In the genomic region with DNA sequence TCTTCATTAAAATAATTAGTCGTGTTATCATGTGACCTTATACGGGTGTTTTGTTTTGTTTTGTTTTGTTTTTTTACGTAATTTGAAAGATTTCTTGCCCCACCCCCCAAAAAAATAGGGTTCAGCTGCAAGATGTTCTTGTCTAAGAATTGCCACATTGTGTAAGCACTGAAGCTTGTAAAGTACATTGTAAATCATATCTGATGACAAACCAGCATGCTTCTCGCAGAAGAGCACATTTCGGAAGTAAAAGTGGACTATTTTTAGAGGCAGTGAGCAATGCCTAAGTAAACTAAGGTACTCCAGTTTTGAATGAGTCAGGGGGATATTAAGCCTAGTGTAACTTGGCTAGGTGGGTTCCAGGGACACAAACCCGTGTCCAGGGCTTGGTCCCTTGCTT, we compare ENCODE assay signal across 10 mouse cellular contexts. TPM values are rescaled to one million over a fixed set of nuclear protein-coding genes. Genes with fewer than 3 reads are reported as not detected.
DNase-seq lines count a peak whose midpoint lies in the region; ATAC-seq lines count a peak whose summit lies in the region.
"Had no signal": no experiment of that assay in that cellular context is flagged by ENCODE, and none has a peak within 500 bp of the region (broad histone marks: within the 10 kb centered on the region; RNA-seq: fewer than 3 reads in every experiment).

No protein-coding gene starts in this region.

- WGBS in heart, embryonic 13.5 days = 56% methylated on average over 6 of the region's 6 CpGs
- WGBS in lung, embryonic 16.5 days = 40% methylated on average over 6 of the region's 6 CpGs

- H3K4me1 ChIP-seq in heart, embryonic 13.5 days = peaks cover 16% of the 10 kb centered on the region
- peaks cover 3% of the 10 kb centered on the region; the same call in 1 of the 2 replicates for H3K4me1 ChIP-seq in lung, embryonic 16.5 days (replicated peaks; ENCODE audit: control insufficient read depth, insufficient read depth, low read length)

- no peaks in the 10 kb centered on the region for H3K27me3 ChIP-seq in heart, embryonic 13.5 days (replicated peaks)
- no peaks in the 10 kb centered on the region for H3K27me3 ChIP-seq in lung, embryonic 16.5 days (ENCODE audit: control insufficient read depth, insufficient read depth, low read depth, low read length)
- no peaks in the 10 kb centered on the region for H3K27me3 ChIP-seq in splenic B cell, adult 2 months (ENCODE audit: control insufficient read depth, insufficient read depth, low read length, poor library complexity, severe bottlenecking)

- no peak overlapping the region for H3K4me3 ChIP-seq in heart, embryonic 13.5 days
- H3K4me3 ChIP-seq in lung, embryonic 16.5 days (ENCODE audit: low read length) = no peak overlapping the region

- H3K36me3 ChIP-seq in heart, embryonic 13.5 days = no peaks in the 10 kb centered on the region
- no peaks in the 10 kb centered on the region for H3K36me3 ChIP-seq in lung, embryonic 16.5 days (ENCODE audit: control insufficient read depth, insufficient read depth, low read length)
- H3K36me3 ChIP-seq in splenic B cell, adult 2 months (ENCODE audit: control insufficient read depth, insufficient read depth, low read length, poor library complexity, severe bottlenecking) = no peaks in the 10 kb centered on the region

- peak overlapping the region; percentile 22; the same call in 1 of the 2 replicates for H3K4me2 ChIP-seq in heart, embryonic 13.5 days
- H3K4me2 ChIP-seq in lung, embryonic 16.5 days (ENCODE audit: low read depth, low read length) = no peak overlapping the region

- no peak overlapping the region for H3K9ac ChIP-seq in heart, embryonic 13.5 days
- no peak overlapping the region for H3K9ac ChIP-seq in lung, embryonic 16.5 days (ENCODE audit: low read length)

- H3K9me3 ChIP-seq in heart, embryonic 13.5 days = no peaks in the 10 kb centered on the region
- no peaks in the 10 kb centered on the region for H3K9me3 ChIP-seq in lung, embryonic 16.5 days (ENCODE audit: control insufficient read depth, low read length)

- H3K27ac ChIP-seq in heart, embryonic 13.5 days (replicated peaks) = 0 out of 2 replicates have a peak overlapping the region, but pooled peaks have one; percentile 20
- H3K27ac ChIP-seq in lung, embryonic 16.5 days (ENCODE audit: low read length) = no peak overlapping the region

- no peak for DNase-seq in heart, adult 11 months
- DNase-seq in lung, postnatal 4 days = no peak
- DNase-seq in splenic B cell, adult 2 months (ENCODE audit: low read depth, low spot score) = peak; percentile 33
- DNase-seq in c-Kit-positive CD71-positive TER-119-positive erythroid progenitor cells, embryonic 14.5 days (ENCODE audit: low spot score) = no peak
- DNase-seq in thymus, postnatal 36 days = no peak
- DNase-seq: cerebellum, adult 9-10 months; heart, postnatal 4 days had no signal

- no peak for ATAC-seq in heart, embryonic 13.5 days (ENCODE audit: extremely low read depth, insufficient number of reproducible peaks, low FRiP score, low TSS enrichment)
- ATAC-seq in lung, embryonic 16.5 days (ENCODE audit: low read depth) = peak; percentile 57; the same call in 1 of the 2 replicates
- peak; percentile 34 for ATAC-seq in common myeloid progenitor, adult 5-6 weeks (replicated peaks; ENCODE audit: low read depth, poor library complexity, severe bottlenecking)

RNA-seq across cellular contexts. Expression of a gene that starts 15.7 kb away (rescaled TPM):
- 48.1 and 49.6 TPM in 2 replicates for polyA plus RNA-seq in heart, embryonic 13.5 days (2015; fragmentation: Nextera tagmentation; extraction: Ambion mirVana)
- polyA plus RNA-seq in lung, embryonic 16.5 days (2015; fragmentation: Nextera tagmentation; extraction: Ambion mirVana) = 35.8 and 38.3 TPM in 2 replicates
- total RNA-seq in common myeloid progenitor, adult 5-6 weeks (2017) = 16.9 and 23.2 TPM in 2 replicates
